Mouse (Mus musculus) left cerebral cortex, postnatal 36 days (tissue): Measurements from ENCODE around the gene Ptprj. TPM values are rescaled to one million over a fixed set of nuclear protein-coding genes. Genes with fewer than 3 reads are reported as not detected.

ENCODE experiments used
- DNase-seq, 2 experiments: peaks; one replicate each; pipeline ENCODE4 v3.0.0; 2021 to 2022; ENCODE audit warnings: low spot score in 2 of 2, mixed read lengths in 1 of 2
- intact Hi-C: fragments of 180-260 bp; cut with DNase I; formaldehyde crosslinking; loops from one replicate; pipeline ENCODE4 v1.15.1; 2025
- total RNA-seq, 2 experiments: library from RNA; stranded (reverse); gene quantifications; 2 replicates each; pipeline ENCODE4 v1.2.3; 2021

Gene Ptprj
- total RNA-seq, 2 experiments from 2014 or later = 112 to 118 TPM

DNA sequence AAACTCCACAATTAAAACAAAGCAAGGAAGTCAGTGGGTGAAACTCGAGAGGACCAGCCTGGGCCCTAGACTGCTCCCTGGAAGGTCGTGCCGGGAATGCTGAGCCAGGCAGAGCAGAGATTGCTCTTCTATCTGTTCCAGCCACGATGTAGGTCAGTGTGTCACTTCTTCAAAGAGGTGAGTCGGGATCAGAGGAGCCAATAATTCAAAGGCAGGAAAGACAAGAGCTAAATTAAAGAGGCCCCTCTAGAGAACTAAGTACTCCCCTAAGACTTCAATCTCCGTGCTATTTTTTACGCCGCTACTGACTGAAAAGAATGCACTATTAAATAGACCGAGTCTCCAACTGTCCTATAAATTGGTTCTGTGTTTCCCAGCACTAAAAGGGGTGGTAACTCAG is 43.9 kb downstream of the Ptprj start:
- intact Hi-C loops = no loop called here
- no peak for DNase-seq

DNA sequence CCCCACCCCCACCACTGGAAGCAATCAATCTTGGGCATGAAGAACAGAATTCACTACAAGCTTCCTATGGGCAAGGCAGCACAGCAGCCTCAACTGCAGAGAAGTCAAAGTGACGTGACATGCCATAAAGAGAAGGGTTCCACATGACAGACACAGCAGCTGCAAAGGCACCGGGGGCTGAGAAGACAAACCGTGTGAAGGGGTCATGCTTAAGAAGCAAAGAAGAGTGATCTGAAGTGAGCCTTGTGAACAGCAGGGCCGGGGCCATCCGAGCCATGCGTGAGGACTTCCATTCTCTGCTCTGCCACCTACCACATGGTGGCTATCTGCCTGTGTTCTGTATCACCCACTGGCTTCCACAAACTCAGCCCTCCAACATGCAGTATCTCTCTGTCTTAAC is 45.7 kb downstream of the Ptprj start:
- no peak for DNase-seq
- intact Hi-C loops = no loop called here

DNA sequence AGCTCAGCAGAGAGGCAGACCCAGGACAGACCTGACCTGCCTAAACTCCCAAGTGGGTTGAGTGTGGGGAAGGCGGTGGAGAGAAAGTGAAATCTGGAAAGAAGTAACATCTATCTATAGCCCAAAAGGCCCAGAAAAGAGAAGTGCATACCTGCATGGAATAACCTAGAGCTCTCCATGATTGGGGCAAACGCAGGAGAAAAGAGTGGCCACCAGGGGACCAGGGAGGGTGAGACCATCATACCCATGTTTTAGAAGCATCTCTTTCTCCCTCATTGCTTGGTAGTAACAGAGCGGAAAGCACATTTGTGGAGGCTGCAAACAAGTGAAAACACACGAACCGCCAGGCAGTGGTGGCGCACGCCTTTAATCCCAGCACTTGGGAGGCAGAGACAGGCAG is 46.5 kb downstream of the Ptprj start:
- intact Hi-C loops = no loop called here

GRCm38 (mm10) chr2:90532095-90532494 is 48.4 kb downstream of the Ptprj start:
- no peak for DNase-seq
- intact Hi-C loops = no loop called here

More for the DNA sequence above, 46.5 kb downstream of the Ptprj start:
- no peak for DNase-seq

DNA sequence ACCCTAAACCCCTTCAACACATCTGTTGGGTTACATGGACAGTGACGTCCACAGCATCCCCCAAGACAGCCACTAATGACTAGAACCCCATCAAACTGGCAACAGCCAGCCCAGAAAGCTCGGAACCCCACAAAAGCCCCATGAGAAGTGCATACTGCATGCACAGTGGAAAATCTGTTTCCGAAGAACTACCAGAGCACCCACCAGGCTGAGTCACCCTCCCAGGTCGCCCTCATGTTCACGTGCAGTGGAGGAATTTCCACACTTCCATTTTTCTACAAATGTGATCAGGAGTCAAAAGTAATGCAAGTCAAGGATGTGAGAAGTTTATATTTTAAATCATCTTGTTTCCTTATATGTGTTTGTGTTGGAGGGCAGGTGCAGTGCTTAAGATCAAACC is 52.3 kb downstream of the Ptprj start:
- intact Hi-C loops = no loop called here

GRCm38 (mm10) chr2:90526971-90527370 is 53.5 kb downstream of the Ptprj start:
- no peak for DNase-seq
- intact Hi-C loops = no loop called here

More for the DNA sequence above, 52.3 kb downstream of the Ptprj start:
- no peak for DNase-seq

DNA sequence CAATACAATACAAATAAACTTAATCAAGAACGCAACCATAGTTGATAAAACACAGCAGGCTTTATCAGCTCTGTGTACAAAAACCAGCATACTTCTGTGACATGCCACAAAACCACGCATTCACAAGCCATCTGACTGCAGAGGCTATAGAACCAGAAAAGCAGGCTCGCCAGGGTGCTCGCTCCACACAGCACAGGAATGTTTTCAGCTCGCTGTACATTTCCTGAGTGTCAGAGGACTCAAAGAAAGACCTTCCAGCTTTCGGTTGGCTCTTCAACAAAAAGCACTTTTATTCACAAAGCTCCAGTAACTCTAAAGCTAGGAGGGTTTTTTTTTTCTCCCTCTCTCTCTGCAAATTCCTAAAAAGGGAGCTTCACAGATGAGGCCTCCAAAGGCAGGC is 53.9 kb downstream of the Ptprj start:
- no peak for DNase-seq
- intact Hi-C loops = no loop called here

DNA sequence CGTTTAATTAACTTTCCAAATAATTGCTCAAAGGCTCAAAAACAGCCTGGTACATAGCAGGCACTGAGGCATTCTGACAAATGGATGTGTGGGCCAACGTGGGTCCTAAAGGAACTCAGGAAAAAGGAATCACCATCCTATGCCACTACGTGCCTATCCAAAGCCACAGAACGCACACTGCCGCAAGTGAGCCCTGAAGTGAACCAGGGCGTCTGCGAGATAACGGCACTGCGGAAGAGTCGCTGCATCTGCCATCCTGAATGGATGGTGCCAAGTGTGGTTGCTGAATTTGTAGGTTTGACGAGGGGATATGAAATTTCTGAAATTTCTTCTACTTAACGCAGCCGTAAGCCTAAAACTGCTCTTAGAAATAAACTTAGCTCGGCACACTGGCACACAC is 54.6 kb downstream of the Ptprj start:
- no peak for DNase-seq

DNA sequence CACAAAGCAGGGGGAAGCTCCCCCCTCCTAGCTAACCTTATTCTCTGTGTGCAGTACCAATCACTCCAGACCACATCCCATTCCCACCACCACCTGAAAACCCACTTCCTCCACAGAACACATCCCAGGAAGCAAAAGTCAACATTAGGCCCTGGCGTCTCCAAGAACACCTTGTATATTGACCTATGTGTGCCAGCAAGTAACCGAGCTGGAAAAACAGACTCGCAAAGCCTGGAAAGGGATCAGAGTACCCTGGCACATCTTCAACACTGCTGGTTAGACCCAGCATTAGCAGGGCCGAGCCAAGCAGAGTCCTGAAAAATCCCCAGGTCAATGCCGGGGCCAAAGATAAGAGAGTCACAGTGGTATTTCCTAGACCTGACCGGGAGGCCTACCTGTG is 58.0 kb downstream of the Ptprj start:
- intact Hi-C loops = no loop called here
- DNase-seq = no peak

More for the DNA sequence above, 54.6 kb downstream of the Ptprj start:
- intact Hi-C loops = no loop called here

DNA sequence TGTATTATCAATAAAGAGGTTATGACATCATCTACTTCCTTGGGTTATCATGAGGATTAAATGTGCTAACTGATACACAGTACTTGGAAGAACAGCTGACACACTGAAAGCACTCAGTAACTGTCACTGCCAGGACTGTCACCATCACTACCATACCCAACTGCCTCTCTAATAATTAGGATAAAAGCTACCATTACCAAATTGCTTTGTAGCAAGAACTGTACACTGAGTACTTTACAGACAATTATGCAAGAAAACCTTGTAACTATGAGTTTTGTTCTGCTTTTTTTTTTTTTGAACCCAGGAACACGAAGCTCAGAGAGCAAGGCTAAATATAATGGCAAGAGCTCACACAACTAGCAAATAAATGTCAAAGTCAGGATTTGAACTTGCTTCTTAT is 58.5 kb downstream of the Ptprj start:
- intact Hi-C loops = no loop called here
- no peak for DNase-seq

- intact Hi-C loops = no loop called here
- no peak for DNase-seq
Measured at GRCm38 (mm10) chr2:90518296-90518695, 62.2 kb downstream of the Ptprj start.

- intact Hi-C loops = no loop called here
- no peak for DNase-seq
Measured at GRCm38 (mm10) chr2:90514969-90515368, 65.5 kb downstream of the Ptprj start.

GRCm38 (mm10) chr2:90509268-90509667 is 71.2 kb downstream of the Ptprj start:
- DNase-seq = no peak
- intact Hi-C loops = loop anchor here (5.0 kb wide), 1 partner anchor 68 kb away; no protein-coding TSS in a partner anchor

DNA sequence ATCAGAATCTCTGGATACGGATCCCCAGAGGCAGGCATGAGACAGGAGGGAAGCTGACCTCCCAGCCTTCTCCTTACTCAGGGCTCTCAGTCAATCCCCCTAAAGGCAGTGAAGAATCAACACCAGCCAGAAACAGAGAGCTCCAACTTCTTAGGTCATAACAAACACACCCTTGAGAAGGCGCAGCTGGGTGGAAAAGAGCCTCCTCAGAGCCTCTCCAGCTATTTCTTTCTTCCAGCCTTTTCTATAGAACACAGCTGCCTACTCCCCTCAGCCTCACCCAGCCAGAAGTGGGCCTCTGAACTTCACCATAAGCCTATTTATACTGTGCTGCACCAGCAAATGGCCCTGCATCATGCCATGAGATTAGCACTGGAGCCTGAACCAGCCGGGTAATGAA is 74.3 kb downstream of the Ptprj start:
- DNase-seq = no peak
- intact Hi-C loops = loop anchor here (5.0 kb wide), 1 partner anchor 71 kb away; no protein-coding TSS in a partner anchor

- peak; percentile 81 to 86 for DNase-seq
- intact Hi-C loops = loop anchor here (5.0 kb wide), 1 partner anchor 73 kb away; no protein-coding TSS in a partner anchor
Measured at GRCm38 (mm10) chr2:90504731-90505171, 75.7 kb downstream of the Ptprj start.

DNA sequence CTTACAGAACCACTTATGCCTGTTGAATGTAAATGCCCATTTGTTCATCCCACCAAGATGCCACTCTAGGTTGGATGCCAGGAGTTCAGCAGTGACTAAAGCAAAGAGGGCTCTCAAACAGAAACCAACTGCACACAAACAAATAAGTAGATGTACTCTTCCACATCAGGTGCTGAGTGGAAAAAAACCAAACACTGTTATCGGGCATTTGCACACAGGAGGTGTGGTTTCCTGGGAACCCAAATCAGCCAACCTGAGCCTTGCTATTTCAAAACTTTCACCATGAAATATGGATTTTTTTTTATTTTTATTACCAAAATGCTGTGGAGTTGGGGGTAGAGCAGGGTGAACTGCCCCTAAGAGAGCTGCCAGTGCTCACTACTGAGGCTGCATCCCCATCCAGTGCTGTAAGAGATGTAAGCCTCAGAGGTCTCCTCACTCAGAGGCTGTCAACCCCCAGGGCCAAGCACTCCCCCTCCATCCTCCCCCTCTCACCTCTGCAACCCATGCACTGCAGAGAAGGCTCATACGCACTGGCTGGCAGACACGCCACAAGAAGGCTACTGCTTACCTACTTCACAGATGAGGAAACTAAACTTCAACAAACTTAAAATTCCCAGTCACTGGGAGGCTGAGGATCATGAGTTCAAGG is 77.1 kb downstream of the Ptprj start:
- DNase-seq = no peak
- intact Hi-C loops = no loop called here

- no peak for DNase-seq
- intact Hi-C loops = no loop called here
Measured at GRCm38 (mm10) chr2:90502738-90503137, 77.7 kb downstream of the Ptprj start.

GRCm38 (mm10) chr2:90501708-90502107 is 78.7 kb downstream of the Ptprj start:
- no peak for DNase-seq
- intact Hi-C loops = no loop called here

DNA sequence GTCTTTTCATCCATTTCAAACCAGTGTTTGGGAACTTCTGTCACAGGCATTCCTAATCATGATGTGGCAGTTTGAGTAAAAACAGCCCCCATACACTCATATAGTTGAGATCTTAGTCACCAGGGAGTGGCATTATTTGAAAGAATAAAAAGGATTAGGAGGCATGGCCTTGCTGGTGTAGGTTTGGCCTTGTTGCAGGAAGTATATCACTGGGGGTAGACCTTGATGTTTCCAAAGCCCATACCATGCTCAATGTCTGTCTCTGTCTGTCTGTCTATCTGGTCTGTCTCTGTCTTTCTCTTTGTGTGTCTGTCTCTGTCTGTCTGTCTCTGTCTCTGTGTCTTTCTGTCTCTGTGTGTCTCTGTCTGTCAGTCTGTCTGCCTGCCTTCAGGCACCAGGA is 79.6 kb downstream of the Ptprj start:
- intact Hi-C loops = no loop called here
- no peak for DNase-seq

DNA sequence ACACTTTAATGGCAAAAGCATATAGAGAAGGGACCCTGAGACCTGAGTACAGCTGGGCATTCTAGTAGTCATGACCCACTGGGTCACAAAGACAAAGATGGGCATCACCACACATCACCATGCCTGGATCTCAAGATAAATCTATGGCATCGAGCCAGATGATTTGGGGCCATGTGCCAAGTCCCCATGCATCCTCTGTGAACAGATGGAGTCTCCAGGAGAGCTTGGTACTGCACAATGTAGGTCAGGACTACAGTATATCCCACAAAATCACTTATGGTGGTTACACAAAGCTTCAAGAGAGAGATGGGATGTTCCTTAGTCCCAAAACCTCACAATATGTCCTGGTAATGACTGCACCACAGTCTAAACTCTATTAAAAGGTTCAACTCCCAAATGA is 81.4 kb downstream of the Ptprj start:
- DNase-seq = no peak
- intact Hi-C loops = no loop called here

DNA sequence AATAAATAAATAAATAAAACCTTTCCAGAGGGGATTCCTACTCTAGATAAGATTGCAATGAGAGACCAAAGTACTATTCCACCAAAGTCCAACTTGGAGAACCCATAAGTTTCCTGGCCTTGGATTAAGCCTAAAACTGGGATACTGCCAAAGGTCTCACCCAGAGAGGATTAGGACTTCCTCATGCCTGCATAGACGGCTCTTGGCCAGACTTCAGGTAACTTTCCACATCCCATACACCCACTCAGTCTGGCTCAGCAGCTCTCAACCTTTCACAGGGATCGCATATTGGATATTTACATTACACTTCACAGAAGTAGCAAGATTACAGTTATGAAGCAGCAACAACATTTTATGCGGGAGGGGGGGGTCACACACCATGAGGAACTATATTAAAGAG is 82.9 kb downstream of the Ptprj start:
- intact Hi-C loops = no loop called here

DNA sequence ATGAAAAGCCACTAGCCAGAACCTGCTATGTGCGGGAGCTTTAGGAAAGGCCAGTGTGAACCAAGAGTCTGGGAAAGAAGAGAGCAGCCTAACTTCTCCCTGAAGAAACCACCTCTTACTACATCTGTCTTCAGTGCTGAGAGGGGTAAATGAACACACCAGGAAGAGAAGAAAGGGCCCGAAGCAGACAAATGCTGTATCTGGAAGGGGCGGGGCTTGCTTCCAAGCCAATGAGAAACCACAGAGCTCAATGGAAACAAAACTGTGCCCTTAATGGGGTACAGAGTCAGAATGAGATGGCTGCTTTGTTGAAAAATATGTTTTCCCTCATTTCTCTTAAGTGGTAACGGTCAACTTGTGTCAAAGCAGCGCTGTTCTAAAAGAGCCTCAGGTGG is 83.8 kb downstream of the Ptprj start:
- intact Hi-C loops = no loop called here
- DNase-seq = no peak

More for the DNA sequence above, 82.9 kb downstream of the Ptprj start:
- DNase-seq = no peak
